Mouse (Mus musculus): ENCODE measurements around the gene Atg9b. TPM values are rescaled to one million over a fixed set of nuclear protein-coding genes. Genes with fewer than 3 reads are reported as not detected.

The Atg9b gene
- polyA plus RNA-seq (2016; fragmentation: Nextera tagmentation; extraction: Ambion mirVana) = 1.4 and 2.1 TPM in 2 replicates

- Histone ChIP-seq H3K4me1 (peaks cover 50% of the 10 kb centered on the region), H3K36me3 (peaks cover 3% of the 10 kb centered on the region; the same call in 1 of the 2 replicates), H3K27ac (peak within 1 kb of the TSS; percentile 14; the same call in 1 of the 2 replicates), H3K9me3 (replicated peaks) (no peaks in the 10 kb centered on the region), H3K27me3 (ENCODE audit: low read depth, poor library complexity, severe bottlenecking) (peaks cover 20% of the 10 kb centered on the region), H3K4me3 (no peak within 1 kb of the TSS)
- DNase-seq (ENCODE audit: low spot score) = no peak
- 67% methylated on average over 7 of the region's 7 CpGs for WGBS
Measured at GRCm38 (mm10) chr5:24391864-24392263, at the start of gene Atg9b. Gene Atg9b, minus strand, starts transcription at chr5:24392143.

GRCm38 (mm10) chr5:24441187-24441586, 49.2 kb upstream of the Atg9b start:
- no peak overlapping the region for H3K4me3 ChIP-seq
- peaks cover 76% of the 10 kb centered on the region for H3K36me3 ChIP-seq
- peaks cover 25% of the 10 kb centered on the region for H3K4me1 ChIP-seq
- 96% methylated on average over 8 of the region's 8 CpGs for WGBS
- no peaks in the 10 kb centered on the region for H3K9me3 ChIP-seq (replicated peaks)
- H3K27me3 ChIP-seq (ENCODE audit: low read depth, poor library complexity, severe bottlenecking) = no peaks in the 10 kb centered on the region
- DNase-seq (ENCODE audit: low spot score) = no peak
- no peak overlapping the region for H3K27ac ChIP-seq

GRCm38 (mm10) chr5:24433993-24434392, 42.0 kb upstream of the Atg9b start:
- H3K4me1 ChIP-seq = peaks cover under 1% of the 10 kb centered on the region; the same call in 1 of the 2 replicates
- WGBS = 92% methylated on average over 8 of the region's 8 CpGs
- peaks cover 97% of the 10 kb centered on the region for H3K36me3 ChIP-seq
- no peak for DNase-seq (ENCODE audit: low spot score)
- H3K9me3 ChIP-seq (replicated peaks) = no peaks in the 10 kb centered on the region
- no peak overlapping the region for H3K27ac ChIP-seq
- no peak overlapping the region for H3K4me3 ChIP-seq
- H3K27me3 ChIP-seq (ENCODE audit: low read depth, poor library complexity, severe bottlenecking) = no peaks in the 10 kb centered on the region

GRCm38 (mm10) chr5:24428596-24428995, 36.7 kb upstream of the Atg9b start:
- DNase-seq (ENCODE audit: low spot score) = no peak
- 10% methylated on average over 9 of the region's 9 CpGs for WGBS
- H3K27ac ChIP-seq = peak overlapping the region; percentile 88
- peaks cover 45% of the 10 kb centered on the region for H3K36me3 ChIP-seq
- peaks cover 50% of the 10 kb centered on the region for H3K4me1 ChIP-seq
- H3K27me3 ChIP-seq (ENCODE audit: low read depth, poor library complexity, severe bottlenecking) = peaks cover 9% of the 10 kb centered on the region; the same call in 1 of the 2 replicates
- H3K4me3 ChIP-seq = peak overlapping the region; percentile 77
- no peaks in the 10 kb centered on the region for H3K9me3 ChIP-seq (replicated peaks)

- WGBS = under 1% methylated on average over 15 of the region's 15 CpGs
Measured at GRCm38 (mm10) chr5:24427981-24428402, 36.0 kb upstream of the Atg9b start.

GRCm38 (mm10) chr5:24427285-24427633, 35.3 kb upstream of the Atg9b start:
- H3K36me3 ChIP-seq = peaks cover 31% of the 10 kb centered on the region

More at GRCm38 (mm10) chr5:24427981-24428402, 36.0 kb upstream of the Atg9b start:
- Histone ChIP-seq H3K4me1 (peaks cover 50% of the 10 kb centered on the region), H3K4me3 (peak overlapping the region; percentile 77), H3K27me3 (ENCODE audit: low read depth, poor library complexity, severe bottlenecking) (peaks cover 9% of the 10 kb centered on the region; the same call in 1 of the 2 replicates), H3K27ac (peak overlapping the region; percentile 88), H3K9me3 (replicated peaks) (no peaks in the 10 kb centered on the region), H3K36me3 (peaks cover 39% of the 10 kb centered on the region)
- DNase-seq (ENCODE audit: low spot score) = peak; percentile 73

DNA sequence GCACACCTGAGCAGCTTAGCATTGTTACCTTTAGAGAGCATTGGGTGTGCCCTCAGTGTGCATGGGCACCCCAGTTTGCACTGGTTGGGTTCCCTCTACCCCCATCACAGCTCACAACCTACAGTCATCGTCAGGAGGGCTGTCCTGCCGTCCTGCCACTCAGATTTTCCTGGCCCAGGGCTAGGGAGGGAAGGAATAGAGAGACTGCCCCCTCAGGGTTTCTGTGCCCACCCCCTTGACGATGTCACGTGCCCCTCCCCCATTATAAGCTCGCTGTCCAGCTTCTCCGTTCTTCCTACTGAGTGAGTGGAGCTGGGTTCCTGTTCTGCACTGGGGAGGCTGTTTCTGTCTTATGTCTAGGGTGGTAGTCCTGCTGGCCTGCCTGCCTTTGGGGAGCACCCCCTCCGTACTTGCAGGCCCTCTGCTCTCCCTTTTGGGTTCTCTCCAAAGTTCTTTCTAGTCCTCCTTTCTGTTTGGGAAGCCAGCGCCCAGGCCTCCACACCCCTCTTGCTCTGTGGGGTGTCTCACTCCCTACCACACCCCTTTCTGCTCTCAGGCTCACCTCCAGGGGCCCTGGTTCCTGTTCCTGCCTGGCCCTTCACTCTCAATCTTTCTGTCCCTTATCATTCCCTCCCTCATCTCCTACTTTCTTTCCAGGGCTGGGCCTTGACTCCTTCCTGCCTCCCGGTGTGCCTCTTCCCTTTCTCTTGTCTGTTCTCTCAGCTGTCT, 34.8 kb upstream of the Atg9b start:
- H3K4me3 ChIP-seq = peak overlapping the region; percentile 77
- H3K27ac ChIP-seq = peak overlapping the region; percentile 88
- H3K9me3 ChIP-seq (replicated peaks) = no peaks in the 10 kb centered on the region
- WGBS = 6% methylated on average over 9 of the region's 9 CpGs
- no peak for DNase-seq (ENCODE audit: low spot score)
- H3K27me3 ChIP-seq (ENCODE audit: low read depth, poor library complexity, severe bottlenecking) = peaks cover 9% of the 10 kb centered on the region; the same call in 1 of the 2 replicates
- peaks cover 58% of the 10 kb centered on the region for H3K4me1 ChIP-seq
- peaks cover 26% of the 10 kb centered on the region for H3K36me3 ChIP-seq

More at GRCm38 (mm10) chr5:24427285-24427633, 35.3 kb upstream of the Atg9b start:
- peak overlapping the region; percentile 77 for H3K4me3 ChIP-seq
- no peak for DNase-seq (ENCODE audit: low spot score)
- H3K4me1 ChIP-seq = peaks cover 57% of the 10 kb centered on the region
- H3K27ac ChIP-seq = peak overlapping the region; percentile 88
- no peaks in the 10 kb centered on the region for H3K9me3 ChIP-seq (replicated peaks)
- peaks cover 9% of the 10 kb centered on the region; the same call in 1 of the 2 replicates for H3K27me3 ChIP-seq (ENCODE audit: low read depth, poor library complexity, severe bottlenecking)
- 9% methylated on average over 12 of the region's 12 CpGs for WGBS

GRCm38 (mm10) chr5:24426037-24426432, 34.1 kb upstream of the Atg9b start:
- DNase-seq (ENCODE audit: low spot score) = no peak

GRCm38 (mm10) chr5:24425421-24426036, 33.6 kb upstream of the Atg9b start:
- H3K9me3 ChIP-seq (replicated peaks) = no peaks in the 10 kb centered on the region
- H3K27ac ChIP-seq = peak overlapping the region; percentile 88
- no peak for DNase-seq (ENCODE audit: low spot score)
- H3K4me3 ChIP-seq = peak overlapping the region; percentile 77
- peaks cover 58% of the 10 kb centered on the region for H3K4me1 ChIP-seq
- WGBS = under 1% methylated on average over 28 of the region's 30 CpGs
- H3K27me3 ChIP-seq (ENCODE audit: low read depth, poor library complexity, severe bottlenecking) = peaks cover 9% of the 10 kb centered on the region; the same call in 1 of the 2 replicates
- H3K36me3 ChIP-seq = peaks cover 24% of the 10 kb centered on the region

More at GRCm38 (mm10) chr5:24426037-24426432, 34.1 kb upstream of the Atg9b start:
- 1% methylated on average over 10 of the region's 10 CpGs for WGBS
- H3K27me3 ChIP-seq (ENCODE audit: low read depth, poor library complexity, severe bottlenecking) = peaks cover 9% of the 10 kb centered on the region; the same call in 1 of the 2 replicates
- H3K9me3 ChIP-seq (replicated peaks) = no peaks in the 10 kb centered on the region
- H3K4me3 ChIP-seq = peak overlapping the region; percentile 77
- peaks cover 58% of the 10 kb centered on the region for H3K4me1 ChIP-seq
- peaks cover 24% of the 10 kb centered on the region for H3K36me3 ChIP-seq
- H3K27ac ChIP-seq = peak overlapping the region; percentile 88

GRCm38 (mm10) chr5:24424861-24425411, 33.0 kb upstream of the Atg9b start:
- DNase-seq (ENCODE audit: low spot score) = peak; percentile 90
- peaks cover 58% of the 10 kb centered on the region for H3K4me1 ChIP-seq
- H3K27ac ChIP-seq = peak overlapping the region; percentile 88
- H3K36me3 ChIP-seq = peaks cover 24% of the 10 kb centered on the region
- H3K4me3 ChIP-seq = peak overlapping the region; percentile 77
- under 1% methylated on average over 59 of the region's 60 CpGs for WGBS
- H3K9me3 ChIP-seq (replicated peaks) = no peaks in the 10 kb centered on the region
- H3K27me3 ChIP-seq (ENCODE audit: low read depth, poor library complexity, severe bottlenecking) = peaks cover 9% of the 10 kb centered on the region; the same call in 1 of the 2 replicates

DNA sequence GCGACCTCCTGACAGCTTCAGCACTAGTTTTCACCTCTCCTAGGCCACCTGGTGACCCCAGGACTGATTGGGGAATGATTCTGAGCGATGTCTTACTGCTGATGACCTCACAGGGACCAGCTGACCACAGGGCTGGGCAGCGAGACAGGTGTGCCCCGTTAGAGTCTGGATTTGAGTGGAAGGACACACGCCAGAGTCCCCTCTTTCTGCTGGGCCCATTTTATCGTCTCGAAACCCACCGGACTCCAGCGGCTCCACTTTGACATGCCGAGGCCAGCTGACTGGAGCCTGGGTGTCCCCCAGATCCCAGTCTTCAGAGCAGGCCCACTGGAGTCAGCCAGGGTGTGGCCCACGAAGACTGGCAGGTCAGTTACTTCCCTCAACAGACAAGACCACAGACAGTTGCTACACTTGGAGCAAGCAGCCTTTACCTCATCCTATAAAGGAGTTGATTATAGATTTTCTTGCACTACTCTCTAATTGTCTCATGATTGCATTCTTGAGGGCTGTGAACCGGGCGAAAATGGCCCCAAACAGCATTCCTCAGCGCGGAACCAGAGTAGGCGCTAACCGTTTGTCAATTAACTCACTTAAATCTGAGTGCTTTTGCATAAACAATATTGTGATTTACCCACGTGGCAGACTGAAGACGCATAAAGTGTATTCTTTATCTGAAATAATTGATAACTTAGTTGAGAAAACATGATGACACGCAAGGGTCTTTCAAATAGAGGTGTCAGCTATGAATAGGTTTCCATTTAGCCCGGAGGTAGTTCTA, 32.2 kb upstream of the Atg9b start:
- Histone ChIP-seq H3K9me3 (replicated peaks) (no peaks in the 10 kb centered on the region), H3K27me3 (ENCODE audit: low read depth, poor library complexity, severe bottlenecking) (peaks cover 9% of the 10 kb centered on the region; the same call in 1 of the 2 replicates), H3K27ac (peak overlapping the region; percentile 88), H3K36me3 (peaks cover 24% of the 10 kb centered on the region), H3K4me3 (peak overlapping the region; percentile 77), H3K4me1 (peaks cover 58% of the 10 kb centered on the region)
- no peak for DNase-seq (ENCODE audit: low spot score)
- WGBS = 13% methylated on average over 21 of the region's 21 CpGs

Data from limb, embryonic 10.5 days (tissue).